Mouse (Mus musculus) myocyte (in vitro differentiated cells): ENCODE data around the gene Drd5. TPM values are rescaled to one million over a fixed set of nuclear protein-coding genes. Genes with fewer than 3 reads are reported as not detected.

Experiments
- H3K27me3 ChIP-seq: one replicate; pipeline ENCODE4 v1.6.1; 2011; ENCODE audit not compliant: control insufficient read depth, insufficient read depth, insufficient read length
- H3K36me3 ChIP-seq: one replicate; pipeline ENCODE4 v1.6.1; 2011; ENCODE audit not compliant: control insufficient read depth, insufficient read depth
- H3K4me2 ChIP-seq: one replicate; pipeline ENCODE4 v1.6.1; 2011; ENCODE audit warnings: low read depth, control low read depth
- H3K4me3 ChIP-seq: one replicate; pipeline ENCODE4 v1.5.1; 2011; ENCODE audit warnings: mild to moderate bottlenecking, control low read depth, moderate library complexity
- H3K79me2 ChIP-seq: one replicate; pipeline ENCODE4 v1.6.1; 2011; ENCODE audit not compliant: control insufficient read depth, insufficient read depth
- H3ac ChIP-seq: one replicate; pipeline ENCODE4 v1.6.1; 2011; ENCODE audit not compliant: control insufficient read depth, insufficient read length
- CEBPB ChIP-seq: IDR thresholded peaks from 2 replicates; pipeline ENCODE4 v1.6.1; 2011; ENCODE audit warnings: mild to moderate bottlenecking, moderate library complexity; ENCODE audit not compliant: poor library complexity, insufficient read depth, severe bottlenecking
- E2F4 ChIP-seq: IDR thresholded peaks from one replicate; pipeline ENCODE4 v1.6.1; 2011; ENCODE audit warnings: mild to moderate bottlenecking, control low read depth, moderate library complexity; ENCODE audit not compliant: insufficient read depth
- MAX ChIP-seq: IDR thresholded peaks from one replicate; pipeline ENCODE4 v1.6.1; 2011; ENCODE audit warnings: low read depth, mild to moderate bottlenecking, control low read depth
- MYOD1 ChIP-seq, 3 experiments: IDR thresholded peaks; one replicate each; pipeline ENCODE4 v1.6.1; 2011; ENCODE audit warnings: control low read depth in 2 of 3, low read depth in 2 of 3, mild to moderate bottlenecking in 2 of 3, moderate library complexity in 1 of 3; ENCODE audit not compliant: insufficient read length in 2 of 3, control insufficient read depth in 1 of 3
- MYOG ChIP-seq, 3 experiments: IDR thresholded peaks; one replicate each; pipeline ENCODE4 v1.6.1; 2011; ENCODE audit warnings: control low read depth in 2 of 3, low read depth in 2 of 3, mild to moderate bottlenecking in 2 of 3; ENCODE audit not compliant: insufficient read length in 2 of 3, control insufficient read depth in 1 of 3, insufficient read depth in 1 of 3
- POLR2A ChIP-seq: IDR thresholded peaks from one replicate; pipeline ENCODE4 v1.6.1; 2011; ENCODE audit warnings: low read depth, mild to moderate bottlenecking, control low read depth, moderate library complexity; ENCODE audit not compliant: insufficient read length
- POLR2AphosphoS2 ChIP-seq: IDR thresholded peaks from one replicate; pipeline ENCODE4 v1.6.1; 2011; ENCODE audit warnings: low read depth, control low read depth; ENCODE audit not compliant: insufficient read length
- REST ChIP-seq: IDR thresholded peaks from one replicate; pipeline ENCODE4 v1.6.1; 2011; ENCODE audit warnings: mild to moderate bottlenecking, control low read depth, moderate library complexity; ENCODE audit not compliant: insufficient read depth, insufficient read length
- SRF ChIP-seq: IDR thresholded peaks from one replicate; pipeline ENCODE4 v1.6.1; 2011; ENCODE audit warnings: low read depth; ENCODE audit not compliant: control insufficient read depth, insufficient read length
- TCF12 ChIP-seq: IDR thresholded peaks from one replicate; pipeline ENCODE4 v1.6.1; 2011; ENCODE audit warnings: mild to moderate bottlenecking, control low read depth; ENCODE audit not compliant: poor library complexity, insufficient read depth, severe bottlenecking
- TCF3 ChIP-seq: IDR thresholded peaks from one replicate; pipeline ENCODE4 v1.6.1; 2011; ENCODE audit warnings: low read depth, control low read depth; ENCODE audit not compliant: insufficient read length
- USF1 ChIP-seq: IDR thresholded peaks from one replicate; pipeline ENCODE4 v1.6.1; 2011; ENCODE audit warnings: low read depth, mild to moderate bottlenecking, control low read depth, moderate library complexity
- polyA plus RNA-seq: library from polyadenylated mRNA; unstranded; fragments of >200 nt; fragmentation: generic; extraction: Trizol; gene quantifications from one replicate; pipeline ENCODE4 v1.2.1, GENCODE M21; 2012; ENCODE audit warnings: missing spikeins

Gene Drd5
- polyA plus RNA-seq, 1 experiment, result not detected

DNA sequence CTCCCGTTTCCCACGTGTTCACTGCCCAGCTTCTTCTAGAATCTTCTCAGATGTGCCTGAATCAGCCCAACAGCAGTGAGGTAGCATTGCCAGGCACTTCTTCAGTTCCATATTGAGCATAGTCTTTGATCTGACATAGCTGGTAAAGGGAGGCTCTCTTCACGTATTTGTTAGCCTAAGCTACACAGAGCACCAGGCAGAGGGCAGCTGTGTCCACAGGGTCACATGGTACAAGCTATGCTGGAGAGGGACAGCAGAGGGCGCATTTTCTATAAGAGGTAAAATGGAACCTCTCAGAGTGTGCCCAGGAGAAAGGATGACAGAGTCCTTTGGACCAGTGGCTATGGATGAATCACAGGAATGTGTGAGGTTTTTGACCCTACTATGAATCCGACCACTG, 10.3 kb upstream of the Drd5 start:
- no peaks in the 10 kb centered on the region for H3K36me3 ChIP-seq
- no peaks in the 10 kb centered on the region for H3K27me3 ChIP-seq
- no peaks in the 10 kb centered on the region for H3K79me2 ChIP-seq
- no peak overlapping the region for H3K4me2 ChIP-seq
- TF ChIP-seq POLR2A, result no peak
- peak in 1 of 3 experiments; percentile 9 for TF ChIP-seq MYOD1 (IDR thresholded peaks at IDR 0.05; ENCODE audit: control insufficient read depth in 1 of 3, insufficient read length in 2 of 3, low read depth in 2 of 3)
- TF ChIP-seq TCF12, result no peak
- peak; percentile 94 for TF ChIP-seq USF1
- no peak overlapping the region for H3ac ChIP-seq
- H3K4me3 ChIP-seq, result no peak overlapping the region

DNA sequence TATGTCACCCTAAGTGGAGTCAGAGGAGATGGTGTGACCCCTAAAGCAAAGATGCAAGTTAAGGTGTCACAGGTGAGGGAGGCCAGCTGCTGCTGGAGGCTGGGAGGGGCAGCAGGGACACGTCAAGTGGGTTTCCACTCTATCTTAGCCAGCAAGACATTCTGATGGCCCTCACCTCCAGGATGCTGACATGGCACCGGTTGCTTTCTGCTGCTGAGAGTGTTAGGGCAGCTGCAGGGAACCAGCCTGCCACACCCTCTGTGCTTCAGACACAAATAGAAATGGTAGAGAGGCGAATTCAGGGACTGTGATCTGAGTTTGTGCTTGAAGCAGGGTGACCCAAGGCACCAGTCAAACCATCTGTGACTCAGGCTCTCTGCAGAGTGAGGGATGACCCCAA, 9.4 kb upstream of the Drd5 start:
- no peak overlapping the region for H3K4me2 ChIP-seq
- H3K79me2 ChIP-seq, result no peaks in the 10 kb centered on the region
- no peak overlapping the region for H3ac ChIP-seq
- H3K36me3 ChIP-seq, result no peaks in the 10 kb centered on the region
- no peak for TF ChIP-seq POLR2A
- TF ChIP-seq REST, result no peak
- no peak for TF ChIP-seq E2F4
- no peak for TF ChIP-seq TCF12
- TF ChIP-seq MYOD1 (IDR thresholded peaks at IDR 0.05; ENCODE audit: control insufficient read depth in 1 of 3, insufficient read length in 2 of 3, low read depth in 2 of 3), result peak in 1 of 3 experiments; percentile 67
- TF ChIP-seq POLR2AphosphoS2, result no peak
- TF ChIP-seq MYOG (IDR thresholded peaks at IDR 0.05; ENCODE audit: control insufficient read depth in 1 of 3, insufficient read depth in 1 of 3, insufficient read length in 2 of 3, low read depth in 2 of 3), result peak; percentile 26 to 68 (median 64)
- TF ChIP-seq USF1, result no peak
- TF ChIP-seq CEBPB, result no peak
- TF ChIP-seq TCF3, result no peak
- TF ChIP-seq SRF, result no peak
- TF ChIP-seq MAX, result no peak
- H3K4me3 ChIP-seq, result no peak overlapping the region
- H3K27me3 ChIP-seq, result peaks cover 6% of the 10 kb centered on the region

DNA sequence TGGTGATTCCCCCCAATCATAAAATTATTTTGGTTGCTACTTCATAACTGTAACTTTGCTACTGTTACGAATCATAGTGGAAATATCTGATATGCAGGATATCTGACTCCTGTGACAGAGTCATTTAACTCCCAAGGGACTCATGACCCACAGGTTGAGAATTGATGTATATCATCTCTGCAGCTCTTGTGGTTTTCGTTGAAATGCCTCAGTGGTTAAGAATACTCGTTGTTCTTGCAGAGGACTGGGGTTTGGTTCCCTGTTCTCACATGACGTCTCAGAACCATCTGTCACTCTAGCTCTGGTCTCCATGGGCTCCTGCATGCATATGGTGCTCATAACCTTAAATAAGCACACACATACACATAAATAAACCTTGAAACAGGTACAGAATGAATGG, 14.2 kb downstream of the Drd5 start:
- no peak for TF ChIP-seq SRF
- TF ChIP-seq POLR2A, result no peak
- TF ChIP-seq REST, result no peak
- no peak for TF ChIP-seq MAX
- H3K79me2 ChIP-seq, result no peaks in the 10 kb centered on the region
- no peak overlapping the region for H3K4me3 ChIP-seq
- no peaks in the 10 kb centered on the region for H3K27me3 ChIP-seq
- no peak overlapping the region for H3K4me2 ChIP-seq
- H3ac ChIP-seq, result no peak overlapping the region
- H3K36me3 ChIP-seq, result no peaks in the 10 kb centered on the region

DNA sequence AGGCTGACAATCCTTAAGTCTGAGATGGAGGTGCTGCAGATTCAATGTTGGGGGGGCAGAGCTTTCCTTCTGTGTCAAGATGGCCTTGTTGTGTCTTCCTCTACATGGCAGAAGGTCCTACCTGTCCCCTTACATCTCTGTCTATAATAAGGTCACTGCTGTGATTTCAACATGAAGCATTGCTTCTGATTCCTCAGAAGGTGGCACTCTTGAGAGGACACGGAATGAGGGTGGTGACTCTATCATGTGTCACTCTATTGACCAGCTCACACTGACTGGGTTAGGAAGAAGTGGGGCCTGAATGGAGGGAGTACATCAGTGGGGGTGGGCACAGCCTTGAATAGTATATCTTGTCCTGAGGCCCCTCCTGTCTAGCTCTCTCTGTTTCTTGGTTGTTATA, 15.4 kb downstream of the Drd5 start:
- TF ChIP-seq POLR2A, result no peak
- TF ChIP-seq REST, result no peak
- TF ChIP-seq CEBPB, result no peak
- TF ChIP-seq MYOG (IDR thresholded peaks at IDR 0.05; ENCODE audit: control insufficient read depth in 1 of 3, insufficient read depth in 1 of 3, insufficient read length in 2 of 3, low read depth in 2 of 3), result no peak
- no peak for TF ChIP-seq MYOD1 (IDR thresholded peaks at IDR 0.05; ENCODE audit: control insufficient read depth in 1 of 3, insufficient read length in 2 of 3, low read depth in 2 of 3)
- no peak for TF ChIP-seq TCF12
- no peak for TF ChIP-seq SRF
- TF ChIP-seq TCF3, result no peak
- no peak for TF ChIP-seq POLR2AphosphoS2
- TF ChIP-seq E2F4, result no peak
- TF ChIP-seq USF1, result no peak
- TF ChIP-seq MAX, result no peak
- Histone ChIP-seq H3ac (no peak overlapping the region), H3K27me3 (no peaks in the 10 kb centered on the region), H3K4me2 (no peak overlapping the region), H3K79me2 (no peaks in the 10 kb centered on the region), H3K4me3 (no peak overlapping the region), H3K36me3 (no peaks in the 10 kb centered on the region)

DNA sequence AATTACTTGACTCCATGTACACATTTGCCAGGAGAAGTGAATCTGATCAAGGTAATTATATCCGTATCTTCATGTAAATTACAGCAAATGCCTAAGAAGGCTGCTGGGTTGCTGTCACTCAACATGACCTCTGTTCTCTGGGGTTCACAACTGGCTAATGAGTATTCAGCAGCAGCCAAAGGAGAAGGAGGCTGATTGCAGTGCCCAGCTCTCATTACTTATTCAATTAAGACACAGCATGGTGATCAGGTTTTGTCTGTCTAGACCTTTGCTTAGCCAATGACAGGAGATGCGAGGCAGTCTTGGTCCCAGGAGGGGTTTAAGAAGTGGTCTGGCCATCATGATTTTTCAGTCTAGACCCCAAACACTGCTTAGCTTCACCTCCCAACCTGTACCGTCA, 23.9 kb downstream of the Drd5 start:
- TF ChIP-seq TCF3, result no peak
- no peak for TF ChIP-seq TCF12
- no peak for TF ChIP-seq E2F4
- TF ChIP-seq USF1, result no peak
- no peak for TF ChIP-seq MAX
- TF ChIP-seq MYOD1 (IDR thresholded peaks at IDR 0.05; ENCODE audit: control insufficient read depth in 1 of 3, insufficient read length in 2 of 3, low read depth in 2 of 3), result no peak
- no peak for TF ChIP-seq POLR2A
- no peak for TF ChIP-seq POLR2AphosphoS2
- TF ChIP-seq REST, result no peak
- TF ChIP-seq SRF, result no peak
- TF ChIP-seq CEBPB, result no peak
- no peak for TF ChIP-seq MYOG (IDR thresholded peaks at IDR 0.05; ENCODE audit: control insufficient read depth in 1 of 3, insufficient read depth in 1 of 3, insufficient read length in 2 of 3, low read depth in 2 of 3)
- H3K4me2 ChIP-seq, result no peak overlapping the region
- no peaks in the 10 kb centered on the region for H3K36me3 ChIP-seq
- peaks cover 13% of the 10 kb centered on the region for H3K27me3 ChIP-seq
- H3ac ChIP-seq, result no peak overlapping the region
- H3K4me3 ChIP-seq, result no peak overlapping the region
- H3K79me2 ChIP-seq, result no peaks in the 10 kb centered on the region
